Mouse (Mus musculus): Measurements from ENCODE around the gene Dhx16.
A peak's percentile ranks its signal among the peaks of the same experiment; 100 is the strongest.
"Not testable (repeated sequence)": the region's sequence is repeated elsewhere in the genome, so short reads cannot be mapped to it uniquely, and the experiment has no call there.

The Dhx16 gene

GRCm38 (mm10) chr17:35919060-35919715 lies 39.6 kb downstream of the Dhx16 start:
- DNase-seq (ENCODE audit: extremely low spot score, low read depth, low spot score), result peak; percentile 93

GRCm38 (mm10) chr17:35919864-35920301 lies 40.3 kb downstream of the Dhx16 start:
- DNase-seq (ENCODE audit: extremely low spot score, low read depth, low spot score), result no peak

- no peak for DNase-seq (ENCODE audit: extremely low spot score, low read depth, low spot score)
Measured at GRCm38 (mm10) chr17:35920384-35920783, 40.8 kb downstream of the Dhx16 start.

- DNase-seq (ENCODE audit: extremely low spot score, low read depth, low spot score), result no peak
Measured at GRCm38 (mm10) chr17:35920862-35921562, 41.4 kb downstream of the Dhx16 start.

GRCm38 (mm10) chr17:35921710-35922109 lies 42.1 kb downstream of the Dhx16 start:
- no peak for DNase-seq (ENCODE audit: extremely low spot score, low read depth, low spot score)

GRCm38 (mm10) chr17:35922566-35922965 lies 42.9 kb downstream of the Dhx16 start:
- DNase-seq (ENCODE audit: extremely low spot score, low read depth, low spot score), result no peak

- no peak for DNase-seq (ENCODE audit: extremely low spot score, low read depth, low spot score)
Measured at GRCm38 (mm10) chr17:35923281-35923680, 43.7 kb downstream of the Dhx16 start.

GRCm38 (mm10) chr17:35927471-35927870 lies 47.9 kb downstream of the Dhx16 start:
- no peak for DNase-seq (ENCODE audit: extremely low spot score, low read depth, low spot score)

- DNase-seq (ENCODE audit: extremely low spot score, low read depth, low spot score), result no peak
Measured at GRCm38 (mm10) chr17:35929534-35929933, 49.9 kb downstream of the Dhx16 start.

GRCm38 (mm10) chr17:35930627-35931026 lies 51.0 kb downstream of the Dhx16 start:
- no peak for DNase-seq (ENCODE audit: extremely low spot score, low read depth, low spot score)

- no peak for DNase-seq (ENCODE audit: extremely low spot score, low read depth, low spot score)
Measured at GRCm38 (mm10) chr17:35932608-35933007, 53.0 kb downstream of the Dhx16 start.

GRCm38 (mm10) chr17:35935763-35936162 lies 56.1 kb downstream of the Dhx16 start:
- DNase-seq (ENCODE audit: extremely low spot score, low read depth, low spot score), result not testable (repeated sequence)

- no peak for DNase-seq (ENCODE audit: extremely low spot score, low read depth, low spot score)
Measured at GRCm38 (mm10) chr17:35937700-35938348, 58.2 kb downstream of the Dhx16 start.

- DNase-seq (ENCODE audit: extremely low spot score, low read depth, low spot score), result no peak
Measured at GRCm38 (mm10) chr17:35939108-35939507, 59.5 kb downstream of the Dhx16 start.

- no peak for DNase-seq (ENCODE audit: extremely low spot score, low read depth, low spot score)
Measured at GRCm38 (mm10) chr17:35939941-35940340, 60.3 kb downstream of the Dhx16 start.

Data from hindlimb bud, embryonic 11.5 days (tissue).